Mouse (Mus musculus) forebrain, embryonic 15.5 days (tissue): ENCODE results near the gene Uap1l1. TPM values are rescaled to one million over a fixed set of nuclear protein-coding genes. Genes with fewer than 3 reads are reported as not detected.
A peak's percentile ranks its signal among the peaks of the same experiment; 100 is the strongest.

Source experiments
- ATAC-seq: fragments of 200-750 bp; cut with Nextera tagmentation; replicated peaks from 2 replicates; pipeline ENCODE4 v1.8.0; 2017; ENCODE audit warnings: mild to moderate bottlenecking, moderate TSS enrichment, moderate library complexity
- H3K27ac ChIP-seq: fragments of 300-500 bp; sonication (generic); replicated peaks from 2 replicates; pipeline ENCODE4 v1.5.1; 2015; ENCODE audit warnings: mild to moderate bottlenecking, inconsistent platforms
- H3K27me3 ChIP-seq: fragments of 300-500 bp; sonication (generic); 2 replicates; pipeline ENCODE4 v1.6.1; 2015; ENCODE audit warnings: inconsistent platforms
- H3K36me3 ChIP-seq: fragments of 300-500 bp; sonication (generic); 2 replicates; pipeline ENCODE4 v1.6.1; 2015; ENCODE audit warnings: mild to moderate bottlenecking, inconsistent platforms
- H3K4me1 ChIP-seq: fragments of 300-500 bp; sonication (generic); 2 replicates; pipeline ENCODE4 v1.6.1; 2015; ENCODE audit warnings: inconsistent platforms
- H3K4me2 ChIP-seq: fragments of 300-500 bp; sonication (generic); replicated peaks from 2 replicates; pipeline ENCODE4 v1.6.1; 2015; ENCODE audit warnings: mild to moderate bottlenecking, inconsistent platforms
- H3K4me3 ChIP-seq: fragments of 300-500 bp; sonication (generic); 2 replicates; pipeline ENCODE4 v1.5.1; 2015; ENCODE audit warnings: mild to moderate bottlenecking, inconsistent platforms
- H3K9ac ChIP-seq: fragments of 300-500 bp; sonication (generic); replicated peaks from 2 replicates; pipeline ENCODE4 v1.6.1; 2015; ENCODE audit warnings: mild to moderate bottlenecking, inconsistent platforms
- H3K9me3 ChIP-seq: fragments of 300-500 bp; sonication (generic); 2 replicates; pipeline ENCODE4 v1.6.1; 2016; ENCODE audit warnings: inconsistent platforms
- WGBS: fragments of 180-500 bp; shearing (Covaris S2); methylation state at CpG from one replicate; pipeline ENCODE4 v1.1.7; 2015; ENCODE audit warnings: mixed read lengths; 5-methylcytosine and 5-hydroxymethylcytosine counted together
- polyA plus RNA-seq: library from polyadenylated mRNA; unstranded; fragments of >200 nt; fragmentation: Nextera tagmentation; extraction: Ambion mirVana; gene quantifications from 2 replicates; pipeline ENCODE4 v1.2.1, GENCODE M21; 2015

Uap1l1 gene
- polyA plus RNA-seq, 1 experiment from 2014 or later = 4.1 TPM

DNA sequence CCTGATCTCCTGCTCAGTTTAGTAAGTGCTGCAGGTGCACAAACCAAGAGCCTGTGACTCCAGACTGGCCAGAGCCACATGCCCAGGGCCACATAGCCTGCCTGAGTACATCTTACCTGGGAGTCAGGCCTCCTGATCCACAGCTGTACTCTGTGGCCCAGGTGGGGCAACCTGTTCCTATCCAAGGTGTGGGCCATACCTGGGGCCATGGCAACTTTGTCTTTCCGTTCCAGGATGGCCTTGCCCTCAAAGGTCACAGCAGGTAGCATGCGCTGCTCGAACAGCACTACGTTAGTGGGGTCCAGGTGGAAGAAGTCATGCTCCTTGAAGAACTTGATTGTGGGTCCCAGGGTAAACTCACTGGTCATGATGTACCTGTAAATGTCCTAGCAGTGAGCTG is 1.2 kb downstream of the Uap1l1 start:
- Histone ChIP-seq H3K4me2 (no peak overlapping the region), H3K27ac (no peak overlapping the region), H3K4me1 (peaks cover 10% of the 10 kb centered on the region), H3K9ac (no peak overlapping the region), H3K36me3 (no peaks in the 10 kb centered on the region), H3K4me3 (no peak overlapping the region), H3K9me3 (no peaks in the 10 kb centered on the region), H3K27me3 (peaks cover 33% of the 10 kb centered on the region)
- ATAC-seq = no peak
- WGBS = 86% methylated on average over 4 of the region's 4 CpGs

DNA sequence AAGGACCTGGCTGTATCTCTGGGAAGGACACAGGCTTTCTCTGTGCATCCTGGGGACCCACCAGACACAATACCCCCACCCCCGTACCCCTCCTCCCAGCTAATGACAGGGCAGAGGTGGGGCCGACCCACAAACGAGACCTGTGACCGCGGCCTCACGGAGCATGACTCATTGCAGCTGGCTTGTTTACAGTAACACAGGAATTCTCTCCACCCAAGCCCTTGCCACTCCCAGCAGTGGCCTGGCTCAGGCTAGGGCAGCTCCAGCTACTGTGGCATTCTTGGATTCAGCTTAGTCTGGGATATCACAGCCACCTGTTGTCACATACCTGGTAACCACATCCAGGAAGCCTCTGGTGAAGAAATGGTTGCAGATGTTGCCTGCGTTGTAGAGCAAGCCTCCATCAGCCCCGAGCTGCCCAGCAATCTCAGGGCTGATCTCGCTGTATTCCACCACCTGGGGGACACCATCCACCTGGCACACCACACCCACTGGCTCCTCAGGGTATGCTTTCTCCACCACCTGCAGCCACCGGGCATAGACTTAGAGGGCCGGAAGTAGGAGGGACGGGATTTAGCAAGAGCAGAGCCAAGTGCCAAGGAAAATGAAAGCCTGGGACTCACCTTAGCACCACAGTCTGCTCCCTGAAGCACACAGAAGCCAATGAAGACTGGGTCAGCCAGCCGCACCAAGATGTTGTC is 1.9 kb downstream of the Uap1l1 start:
- no peaks in the 10 kb centered on the region for H3K9me3 ChIP-seq
- peaks cover 33% of the 10 kb centered on the region for H3K27me3 ChIP-seq
- H3K9ac ChIP-seq = no peak overlapping the region
- H3K4me1 ChIP-seq = peaks cover 10% of the 10 kb centered on the region
- 63% methylated on average over 13 of the region's 13 CpGs for WGBS
- H3K27ac ChIP-seq = no peak overlapping the region
- no peak overlapping the region for H3K4me3 ChIP-seq
- no peaks in the 10 kb centered on the region for H3K36me3 ChIP-seq
- H3K4me2 ChIP-seq = no peak overlapping the region
- no peak for ATAC-seq

DNA sequence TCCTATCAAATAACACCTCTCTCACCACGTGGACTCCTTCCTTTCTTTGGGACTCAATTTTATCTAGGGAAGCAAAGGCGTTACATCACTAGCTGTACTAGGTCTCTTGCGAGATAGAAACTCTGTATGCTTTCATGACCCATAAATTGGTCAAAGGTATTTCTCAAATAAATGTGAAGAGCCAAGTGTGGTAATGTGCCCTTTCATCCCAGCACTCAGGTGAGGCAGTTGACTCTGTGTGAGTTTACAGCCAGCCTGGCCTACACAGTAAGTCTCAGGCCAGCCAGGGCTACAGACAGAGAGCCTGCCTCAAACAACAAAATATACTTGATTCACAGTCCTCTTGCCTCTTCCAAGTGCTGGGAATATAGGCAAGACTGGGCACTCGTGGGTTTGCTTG is 5.6 kb downstream of the Uap1l1 start:
- H3K36me3 ChIP-seq = no peaks in the 10 kb centered on the region
- H3K9ac ChIP-seq = no peak overlapping the region
- H3K27me3 ChIP-seq = peaks cover 16% of the 10 kb centered on the region
- H3K4me1 ChIP-seq = peaks cover 24% of the 10 kb centered on the region
- H3K4me2 ChIP-seq = no peak overlapping the region
- no peaks in the 10 kb centered on the region for H3K9me3 ChIP-seq
- no peak overlapping the region for H3K4me3 ChIP-seq
- 83% methylated on average over 4 of the region's 4 CpGs for WGBS
- no peak overlapping the region for H3K27ac ChIP-seq
- no peak for ATAC-seq

DNA sequence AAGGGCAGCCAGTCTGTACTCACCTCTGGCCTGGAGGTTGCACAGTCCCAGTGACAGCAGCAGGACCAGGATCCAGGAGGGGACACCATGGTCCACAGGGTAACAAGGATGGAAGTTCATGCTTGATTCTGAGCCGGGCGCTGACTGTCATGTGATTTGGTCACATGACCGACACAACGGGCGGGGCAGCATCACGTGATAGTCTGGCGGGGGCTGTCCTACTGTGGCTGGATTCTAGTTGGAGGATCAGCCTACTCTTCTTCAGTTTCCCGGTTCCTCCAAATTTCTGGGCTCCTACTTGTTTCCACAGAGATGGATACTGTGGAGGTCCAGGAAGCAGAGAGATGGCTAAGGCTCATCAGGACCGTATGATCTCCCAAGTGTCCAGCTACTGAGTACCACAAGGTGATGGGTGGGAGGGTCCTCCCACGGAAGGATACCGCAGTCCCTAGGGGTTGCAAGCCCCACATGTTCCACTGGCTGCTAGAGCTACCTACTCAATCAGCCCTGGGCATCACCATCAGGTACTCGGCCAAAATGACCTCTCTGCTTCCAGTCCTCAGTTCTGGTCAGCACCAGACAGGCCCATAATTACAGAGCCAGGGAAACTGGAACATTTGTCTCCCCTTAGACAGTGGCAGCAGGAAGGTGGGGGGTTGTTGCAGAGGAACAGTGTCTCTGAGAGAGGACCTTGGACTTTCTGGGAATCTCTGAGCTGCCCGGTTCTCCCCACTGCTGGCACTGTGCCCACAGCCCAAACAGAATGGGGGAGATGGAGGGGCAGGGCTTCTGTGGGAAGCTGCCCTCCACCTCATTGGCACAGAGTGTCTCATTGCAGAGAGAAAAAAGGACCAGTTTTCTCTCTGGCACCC is 9.0 kb downstream of the Uap1l1 start, which contains the start of gene Dpp7:
TSS of gene Dpp7 (minus strand) at position 152 of the 872 bp plus-strand sequence.
- Histone ChIP-seq H3K4me2 (peak within 1 kb of the TSS; percentile 95), H3K9me3 (no peaks in the 10 kb centered on the region), H3K4me1 (peaks cover 23% of the 10 kb centered on the region), H3K27ac (0 out of 2 replicates have a peak within 1 kb of the TSS, but pooled peaks have one; percentile 34), H3K27me3 (no peaks in the 10 kb centered on the region), H3K4me3 (peak within 1 kb of the TSS; percentile 61), H3K9ac (peak within 1 kb of the TSS; percentile 68), H3K36me3 (peaks cover 15% of the 10 kb centered on the region)
- 1% methylated on average over 13 of the region's 13 CpGs for WGBS
- peak; percentile 76 for ATAC-seq

DNA sequence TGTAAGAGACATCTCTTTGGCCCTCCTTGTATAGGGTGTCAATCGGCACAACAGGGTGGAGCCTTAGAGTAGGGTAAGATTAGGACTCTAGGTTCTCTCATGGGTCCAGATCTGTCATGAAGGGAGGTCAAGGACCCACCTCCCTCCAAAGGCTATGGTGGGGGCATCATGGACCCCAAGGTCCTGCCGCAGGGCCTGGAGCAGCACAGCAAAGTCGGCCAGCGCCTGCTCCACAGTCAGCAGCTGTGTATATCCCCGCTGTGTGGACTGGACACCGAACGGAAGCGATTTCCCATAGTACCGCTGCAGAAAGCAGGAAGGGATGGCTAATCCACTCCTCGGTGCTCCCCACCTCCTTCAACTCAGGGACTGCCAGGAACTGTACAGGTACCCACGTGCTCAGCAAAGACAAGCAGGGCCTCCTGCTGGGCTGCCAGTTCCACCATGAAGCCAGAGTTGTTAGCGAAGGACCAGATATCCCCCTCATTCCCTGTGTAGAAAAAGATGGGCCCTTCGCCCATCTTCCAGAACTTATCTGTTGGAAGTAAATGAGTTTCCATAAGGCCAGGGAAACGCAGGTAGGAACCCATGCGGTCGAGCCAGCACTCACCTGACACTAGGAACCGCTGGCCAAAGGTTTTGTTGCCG is 9.9 kb downstream of the Uap1l1 start:
- WGBS = 37% methylated on average over 18 of the region's 18 CpGs
- Histone ChIP-seq H3K9me3 (no peaks in the 10 kb centered on the region), H3K4me2 (peak overlapping the region; percentile 95), H3K27ac (no peak overlapping the region), H3K4me3 (peak overlapping the region; percentile 61), H3K36me3 (peaks cover 24% of the 10 kb centered on the region), H3K4me1 (peaks cover 23% of the 10 kb centered on the region), H3K9ac (peak overlapping the region; percentile 68), H3K27me3 (no peaks in the 10 kb centered on the region)
- ATAC-seq = no peak

DNA sequence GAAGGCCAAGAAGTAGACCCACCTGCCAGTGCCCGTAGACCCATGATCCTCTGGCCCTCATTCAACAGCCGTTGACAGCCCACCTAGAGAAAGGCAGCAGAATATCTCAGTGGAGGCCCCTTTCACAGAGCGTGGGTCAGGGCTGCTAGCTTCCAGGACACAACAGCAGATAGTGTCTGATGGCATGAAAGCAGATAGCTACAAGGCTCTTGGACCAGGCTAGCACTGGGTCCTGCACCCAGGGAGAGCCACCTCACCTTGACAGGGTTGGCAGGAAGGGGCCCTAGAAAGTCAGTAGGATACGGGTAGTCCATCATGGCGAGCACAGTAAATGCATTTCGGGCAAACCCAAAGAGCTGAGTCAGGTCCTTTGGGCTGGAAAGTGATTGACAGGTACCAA is 11.3 kb downstream of the Uap1l1 start:
- Histone ChIP-seq H3K4me1 (peaks cover 23% of the 10 kb centered on the region), H3K36me3 (peaks cover 38% of the 10 kb centered on the region), H3K27ac (no peak overlapping the region), H3K9me3 (no peaks in the 10 kb centered on the region), H3K4me3 (no peak overlapping the region), H3K4me2 (no peak overlapping the region), H3K27me3 (no peaks in the 10 kb centered on the region), H3K9ac (no peak overlapping the region)
- WGBS = 84% methylated on average over 6 of the region's 6 CpGs
- no peak for ATAC-seq

DNA sequence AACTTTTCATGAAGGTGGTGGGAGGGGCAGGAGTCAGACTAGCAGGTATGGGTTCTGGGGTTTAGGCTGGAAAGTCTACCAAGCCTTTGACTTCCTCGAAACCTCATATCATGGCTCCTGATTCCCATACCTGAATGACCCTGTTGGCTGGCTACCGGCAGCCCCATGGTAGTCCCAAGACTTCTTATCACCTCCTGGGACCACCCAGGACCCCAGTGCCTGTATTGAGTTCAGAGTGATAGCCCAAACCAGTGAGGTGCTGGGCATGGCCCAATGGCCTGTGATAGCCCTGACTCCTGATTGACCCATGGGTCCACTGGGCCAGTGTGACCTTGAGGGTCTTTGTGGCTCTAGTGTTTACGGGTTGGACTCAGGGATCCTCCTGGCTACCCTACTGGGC is 14.8 kb downstream of the Uap1l1 start:
- 95% methylated on average over 3 of the region's 3 CpGs for WGBS
- ATAC-seq = no peak

DNA sequence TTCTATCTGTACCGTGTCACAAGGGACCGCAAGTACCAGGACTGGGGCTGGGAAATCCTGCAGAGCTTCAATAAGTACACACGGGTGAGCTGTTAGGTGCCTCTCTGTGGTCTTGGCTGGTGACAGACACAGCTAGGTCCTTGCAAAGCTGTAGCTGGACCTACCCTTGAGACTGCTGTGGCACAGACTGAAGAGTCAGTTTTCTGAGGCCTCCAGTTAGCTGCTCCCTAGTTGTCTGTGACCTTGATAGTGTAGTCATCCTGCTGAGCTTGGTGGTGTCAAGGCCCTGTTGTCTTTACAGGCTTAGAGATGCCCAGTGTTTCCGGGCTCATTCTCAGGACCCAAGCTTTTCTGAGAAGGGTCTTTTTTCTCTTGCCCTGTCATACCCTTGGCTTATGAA is 16.0 kb downstream of the Uap1l1 start:
- H3K9ac ChIP-seq = no peak overlapping the region
- no peak overlapping the region for H3K4me2 ChIP-seq
- WGBS = 96% methylated on average over 4 of the region's 4 CpGs
- H3K4me3 ChIP-seq = no peak overlapping the region
- H3K9me3 ChIP-seq = no peaks in the 10 kb centered on the region
- no peaks in the 10 kb centered on the region for H3K27me3 ChIP-seq
- H3K27ac ChIP-seq = no peak overlapping the region
- peaks cover 82% of the 10 kb centered on the region for H3K36me3 ChIP-seq
- ATAC-seq = no peak
- H3K4me1 ChIP-seq = no peaks in the 10 kb centered on the region

More for the DNA sequence above, 14.8 kb downstream of the Uap1l1 start:
- no peak overlapping the region for H3K4me2 ChIP-seq
- no peak overlapping the region for H3K4me3 ChIP-seq
- H3K27ac ChIP-seq = no peak overlapping the region
- H3K27me3 ChIP-seq = no peaks in the 10 kb centered on the region
- no peak overlapping the region for H3K9ac ChIP-seq
- H3K4me1 ChIP-seq = peaks cover 8% of the 10 kb centered on the region
- no peaks in the 10 kb centered on the region for H3K9me3 ChIP-seq
- H3K36me3 ChIP-seq = peaks cover 70% of the 10 kb centered on the region

DNA sequence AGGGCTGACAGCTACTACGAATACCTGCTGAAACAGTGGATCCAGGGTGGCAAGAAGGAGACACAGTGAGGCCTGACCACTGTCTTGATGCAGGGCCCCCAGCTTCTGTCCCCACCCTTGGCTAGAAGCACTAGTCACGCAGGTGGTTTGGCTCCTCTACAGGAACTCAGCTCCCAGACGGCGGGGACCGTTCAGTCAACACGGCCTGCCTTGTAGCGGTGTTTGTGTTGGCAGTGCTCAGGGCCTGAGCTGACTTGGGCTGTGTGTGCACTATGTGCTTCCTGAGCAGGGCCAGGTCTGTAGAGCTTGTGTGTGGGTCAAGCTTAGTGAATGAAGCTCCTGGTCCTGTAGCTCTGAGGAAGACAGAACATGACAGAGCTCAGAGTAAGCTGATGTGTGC is 17.3 kb downstream of the Uap1l1 start:
- no peaks in the 10 kb centered on the region for H3K27me3 ChIP-seq
- H3K9ac ChIP-seq = no peak overlapping the region
- no peaks in the 10 kb centered on the region for H3K4me1 ChIP-seq
- H3K36me3 ChIP-seq = peaks cover 95% of the 10 kb centered on the region
- 93% methylated on average over 7 of the region's 7 CpGs for WGBS
- no peak overlapping the region for H3K4me2 ChIP-seq
- no peak for ATAC-seq
- H3K9me3 ChIP-seq = no peaks in the 10 kb centered on the region
- no peak overlapping the region for H3K27ac ChIP-seq
- H3K4me3 ChIP-seq = no peak overlapping the region

DNA sequence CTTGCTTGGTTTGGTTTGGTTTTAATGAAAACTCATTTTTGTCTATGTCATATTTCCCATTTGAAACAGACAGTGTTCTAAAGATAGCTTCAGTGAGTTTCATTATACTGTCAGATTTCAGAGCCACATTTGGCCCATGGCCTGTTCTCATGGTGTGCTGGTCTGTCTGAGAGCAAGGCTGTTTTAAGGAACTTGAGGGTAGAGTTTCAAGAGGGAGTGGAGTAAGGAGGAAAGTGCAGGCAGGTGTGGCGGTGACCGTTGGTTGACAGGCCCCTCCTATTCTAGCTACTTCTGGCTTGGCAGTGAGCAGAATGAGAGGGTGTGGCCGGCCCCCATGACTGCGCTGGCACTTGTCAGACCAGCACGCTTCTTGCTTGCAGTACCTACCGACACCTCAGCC is 27.2 kb downstream of the Uap1l1 start:
- Histone ChIP-seq H3K9ac (no peak overlapping the region), H3K27me3 (no peaks in the 10 kb centered on the region), H3K4me1 (peaks cover 18% of the 10 kb centered on the region), H3K27ac (no peak overlapping the region), H3K9me3 (no peaks in the 10 kb centered on the region), H3K4me3 (no peak overlapping the region), H3K36me3 (peaks cover 80% of the 10 kb centered on the region), H3K4me2 (no peak overlapping the region)
- WGBS = 96% methylated on average over 6 of the region's 6 CpGs
- ATAC-seq = no peak

DNA sequence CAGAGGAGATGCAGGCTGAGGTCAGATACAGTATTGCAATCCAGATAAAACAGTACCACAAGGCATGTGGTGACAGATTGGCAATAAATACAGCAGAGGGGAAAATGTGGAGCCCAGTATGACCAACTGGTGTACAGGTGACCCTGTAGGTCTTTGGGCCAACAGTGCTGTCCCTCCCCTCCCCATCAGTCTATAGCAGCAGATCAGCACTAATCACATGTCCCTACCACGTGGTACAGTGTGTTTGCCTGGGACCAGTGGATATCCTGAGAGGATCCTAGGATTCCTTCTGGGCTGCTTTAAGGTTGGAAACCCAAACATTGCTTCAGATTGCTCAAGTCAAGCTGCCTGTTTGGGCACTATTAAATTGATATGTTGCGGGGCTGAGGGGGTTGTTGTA is 31.9 kb downstream of the Uap1l1 start:
- Histone ChIP-seq H3K27me3 (no peaks in the 10 kb centered on the region), H3K4me1 (peaks cover 31% of the 10 kb centered on the region), H3K27ac (no peak overlapping the region), H3K36me3 (peaks cover 48% of the 10 kb centered on the region), H3K4me2 (peak overlapping the region; percentile 89), H3K4me3 (peak overlapping the region; percentile 90), H3K9me3 (no peaks in the 10 kb centered on the region), H3K9ac (peak overlapping the region; percentile 72)
- no peak for ATAC-seq
- WGBS = 87% methylated on average over 2 of the region's 2 CpGs
